Mouse (Mus musculus) stomach, embryonic 16.5 days (tissue): ENCODE results near the gene Iffo2. TPM values are rescaled to one million over a fixed set of nuclear protein-coding genes. Genes with fewer than 3 reads are reported as not detected.
A peak's percentile ranks its signal among the peaks of the same experiment; 100 is the strongest.

Experiments
- ATAC-seq: fragments of 200-750 bp; cut with Nextera tagmentation; 2 replicates; pipeline ENCODE4 v1.8.0; 2017; ENCODE audit warnings: moderate number of reproducible peaks, moderate TSS enrichment; ENCODE audit not compliant: insufficient read depth, low FRiP score
- H3K27ac ChIP-seq: fragments of 300-500 bp; sonication (generic); 2 replicates; pipeline ENCODE4 v1.5.1; 2014; ENCODE audit warnings: low read length
- H3K27me3 ChIP-seq: fragments of 300-500 bp; sonication (generic); 2 replicates; pipeline ENCODE4 v1.6.1; 2014; ENCODE audit warnings: low read length, control low read depth, mixed read lengths; ENCODE audit not compliant: control insufficient read depth, insufficient read depth
- H3K36me3 ChIP-seq: fragments of 300-500 bp; sonication (generic); 2 replicates; pipeline ENCODE4 v1.6.1; 2014; ENCODE audit warnings: low read length; ENCODE audit not compliant: control insufficient read depth, insufficient read depth
- H3K4me1 ChIP-seq: fragments of 300-500 bp; sonication (generic); 2 replicates; pipeline ENCODE4 v1.6.1; 2014; ENCODE audit warnings: low read length, control low read depth, mixed read lengths; ENCODE audit not compliant: control insufficient read depth, insufficient read depth
- H3K4me2 ChIP-seq: fragments of 300-500 bp; sonication (generic); 2 replicates; pipeline ENCODE4 v1.6.1; 2014; ENCODE audit warnings: low read depth, low read length, mixed read lengths
- H3K4me3 ChIP-seq: fragments of 300-500 bp; sonication (generic); replicated peaks from 2 replicates; pipeline ENCODE4 v1.5.1; 2014; ENCODE audit warnings: mild to moderate bottlenecking, low read length
- H3K9ac ChIP-seq: fragments of 300-500 bp; sonication (generic); 2 replicates; pipeline ENCODE4 v1.6.1; 2014; ENCODE audit warnings: low read length
- H3K9me3 ChIP-seq: fragments of 300-500 bp; sonication (generic); replicated peaks from 2 replicates; pipeline ENCODE4 v1.6.1; 2016; ENCODE audit warnings: low read length, control low read depth; ENCODE audit not compliant: control insufficient read depth
- WGBS: fragments of 180-500 bp; shearing (Covaris S2); extraction: QIAGEN DNeasy Blood & Tissue Kit; methylation state at CpG from one replicate; pipeline ENCODE4 v1.1.7; 2014; 5-methylcytosine and 5-hydroxymethylcytosine counted together
- polyA plus RNA-seq: library from polyadenylated mRNA; unstranded; fragments of >200 nt; fragmentation: Nextera tagmentation; extraction: Ambion mirVana; gene quantifications from 2 replicates; pipeline ENCODE4 v1.2.1, GENCODE M21; 2015

The Iffo2 gene
- polyA plus RNA-seq, 1 experiment from 2014 or later, result 1.8 TPM

GRCm38 (mm10) chr4:139631569-139632253 lies 101.4 kb downstream of the Iffo2 start:
- Histone ChIP-seq H3K4me2 (no peak overlapping the region), H3K27me3 (no peaks in the 10 kb centered on the region), H3K36me3 (no peaks in the 10 kb centered on the region), H3K4me1 (peaks cover 4% of the 10 kb centered on the region; the same call in 1 of the 2 replicates), H3K9me3 (no peaks in the 10 kb centered on the region), H3K27ac (no peak overlapping the region), H3K4me3 (no peak overlapping the region), H3K9ac (no peak overlapping the region)
- 76% methylated on average over 7 of the region's 7 CpGs for WGBS
- no peak for ATAC-seq

DNA sequence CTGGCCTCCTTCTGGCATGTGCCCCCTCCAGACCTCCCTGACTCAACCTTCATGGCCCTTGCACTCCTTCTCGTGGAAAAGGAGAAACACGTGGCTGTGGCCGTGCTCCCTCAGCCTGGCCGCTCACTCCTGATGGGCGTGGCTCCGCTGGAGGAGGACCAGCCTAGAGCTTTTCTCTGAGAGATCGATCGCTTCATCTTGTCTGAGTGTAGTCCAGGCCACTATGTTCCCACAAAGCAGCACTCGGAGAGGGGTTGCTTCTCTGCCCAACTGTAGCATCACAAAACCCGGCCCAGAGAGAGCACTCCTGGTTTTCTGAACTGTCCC lies 101.9 kb downstream of the Iffo2 start:
- 76% methylated on average over 10 of the region's 10 CpGs for WGBS
- no peak overlapping the region for H3K4me3 ChIP-seq
- no peak overlapping the region for H3K9ac ChIP-seq
- no peaks in the 10 kb centered on the region for H3K9me3 ChIP-seq
- no peaks in the 10 kb centered on the region for H3K27me3 ChIP-seq
- no peak for ATAC-seq
- peaks cover 4% of the 10 kb centered on the region; the same call in 1 of the 2 replicates for H3K4me1 ChIP-seq
- no peak overlapping the region for H3K4me2 ChIP-seq
- H3K36me3 ChIP-seq, result no peaks in the 10 kb centered on the region
- H3K27ac ChIP-seq, result no peak overlapping the region

DNA sequence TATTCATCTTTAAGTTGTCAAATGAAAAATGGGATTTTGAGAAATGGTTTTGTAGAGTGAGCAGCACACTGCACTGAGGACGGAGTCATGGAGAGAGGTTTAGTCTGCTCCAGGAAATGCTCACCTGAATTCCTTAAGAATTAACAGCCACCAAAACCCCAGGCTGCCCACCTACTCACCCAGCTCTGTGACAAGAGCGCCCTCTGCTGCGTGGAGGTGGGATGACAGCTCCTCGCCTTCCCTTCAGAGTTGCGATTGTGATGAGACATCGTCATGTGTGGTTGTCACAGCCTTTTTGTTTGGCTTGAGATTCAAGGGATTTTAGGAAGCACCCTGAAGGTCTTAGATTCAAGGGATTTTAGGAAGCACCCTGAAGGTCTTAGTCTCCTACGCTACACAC lies 106.0 kb downstream of the Iffo2 start:
- Histone ChIP-seq H3K27ac (no peak overlapping the region), H3K27me3 (no peaks in the 10 kb centered on the region), H3K4me2 (no peak overlapping the region), H3K36me3 (no peaks in the 10 kb centered on the region), H3K9ac (no peak overlapping the region), H3K9me3 (no peaks in the 10 kb centered on the region), H3K4me1 (peaks cover 5% of the 10 kb centered on the region; the same call in 1 of the 2 replicates), H3K4me3 (no peak overlapping the region)
- WGBS, result 33% methylated on average over 7 of the region's 7 CpGs
- ATAC-seq, result no peak

DNA sequence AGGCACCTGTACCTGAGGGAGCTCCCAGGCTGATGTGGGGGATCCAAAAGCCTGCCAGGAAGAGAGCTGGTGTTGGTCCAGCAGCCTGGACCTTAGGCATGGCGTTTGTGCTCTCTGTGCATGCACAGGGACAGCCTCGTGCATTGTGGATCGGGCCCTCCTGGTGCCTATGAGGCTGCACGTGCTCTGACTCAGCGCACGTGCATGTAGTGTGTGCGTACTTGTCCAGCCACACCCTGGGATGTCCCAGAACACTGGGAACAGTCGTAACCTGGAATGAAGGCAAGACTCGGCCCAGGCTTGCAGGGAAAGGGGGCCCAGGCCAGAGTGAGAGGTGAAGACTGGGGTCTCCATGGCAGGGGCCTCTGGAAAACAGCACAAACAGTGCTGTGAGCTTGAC lies 107.5 kb downstream of the Iffo2 start:
- H3K4me3 ChIP-seq, result no peak overlapping the region
- no peak overlapping the region for H3K4me2 ChIP-seq
- no peak overlapping the region for H3K27ac ChIP-seq
- H3K9me3 ChIP-seq, result no peaks in the 10 kb centered on the region
- no peaks in the 10 kb centered on the region for H3K36me3 ChIP-seq
- 76% methylated on average over 9 of the region's 9 CpGs for WGBS
- peaks cover 5% of the 10 kb centered on the region; the same call in 1 of the 2 replicates for H3K27me3 ChIP-seq
- peak; percentile 44; the same call in 1 of the 2 replicates for ATAC-seq
- no peak overlapping the region for H3K9ac ChIP-seq
- H3K4me1 ChIP-seq, result peaks cover 9% of the 10 kb centered on the region

DNA sequence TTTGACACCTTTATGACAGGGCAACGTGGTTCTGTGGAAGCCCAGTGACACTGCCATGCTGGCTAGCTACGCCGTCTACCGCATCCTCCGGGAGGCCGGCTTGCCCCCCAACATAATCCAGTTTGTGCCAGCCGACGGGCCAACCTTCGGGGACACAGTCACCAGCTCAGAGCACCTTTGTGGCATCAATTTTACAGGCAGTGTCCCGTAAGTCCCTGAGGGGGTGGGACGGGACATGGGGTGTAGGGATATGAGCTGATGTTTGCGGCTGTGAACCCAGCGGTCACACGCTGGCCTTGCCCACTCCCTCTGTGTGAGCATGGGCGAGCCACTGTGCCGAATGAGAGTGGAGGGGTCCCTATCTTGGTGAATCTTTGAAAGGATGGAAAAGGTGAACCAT lies 108.0 kb downstream of the Iffo2 start:
- no peak for ATAC-seq
- H3K9ac ChIP-seq, result no peak overlapping the region
- peaks cover 5% of the 10 kb centered on the region; the same call in 1 of the 2 replicates for H3K27me3 ChIP-seq
- H3K4me1 ChIP-seq, result peaks cover 9% of the 10 kb centered on the region
- WGBS, result 90% methylated on average over 16 of the region's 16 CpGs
- no peaks in the 10 kb centered on the region for H3K9me3 ChIP-seq
- H3K4me2 ChIP-seq, result no peak overlapping the region
- H3K36me3 ChIP-seq, result no peaks in the 10 kb centered on the region
- H3K27ac ChIP-seq, result no peak overlapping the region
- no peak overlapping the region for H3K4me3 ChIP-seq

- Histone ChIP-seq H3K9ac (no peak overlapping the region), H3K4me3 (no peak overlapping the region), H3K9me3 (no peaks in the 10 kb centered on the region), H3K4me1 (peaks cover 9% of the 10 kb centered on the region), H3K36me3 (no peaks in the 10 kb centered on the region), H3K27me3 (peaks cover 5% of the 10 kb centered on the region; the same call in 1 of the 2 replicates), H3K27ac (no peak overlapping the region), H3K4me2 (no peak overlapping the region)
- 61% methylated on average over 12 of the region's 12 CpGs for WGBS
- ATAC-seq, result no peak
Observed at GRCm38 (mm10) chr4:139639801-139640200, 109.5 kb downstream of the Iffo2 start.

DNA sequence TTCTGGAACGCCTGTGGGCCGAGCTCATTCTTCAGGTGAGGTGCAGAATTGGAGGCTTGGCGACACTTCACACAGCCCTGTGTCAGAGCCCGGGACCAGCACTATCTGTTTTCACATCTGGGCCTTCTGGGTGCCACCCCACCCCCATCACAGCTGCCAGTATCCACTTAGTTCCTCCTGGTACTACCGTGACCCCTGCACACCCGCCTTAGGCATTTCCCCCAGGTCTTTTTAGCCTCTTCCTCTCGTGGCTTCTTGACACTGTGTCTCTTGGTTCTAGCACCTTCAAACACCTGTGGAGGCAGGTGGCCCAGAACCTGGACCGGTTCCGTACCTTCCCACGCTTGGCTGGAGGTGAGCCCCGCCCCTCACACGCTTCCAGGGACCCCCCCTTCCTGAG lies 110.0 kb downstream of the Iffo2 start:
- Histone ChIP-seq H3K27me3 (peaks cover 5% of the 10 kb centered on the region; the same call in 1 of the 2 replicates), H3K4me1 (peaks cover 9% of the 10 kb centered on the region), H3K4me3 (no peak overlapping the region), H3K4me2 (no peak overlapping the region), H3K27ac (no peak overlapping the region), H3K36me3 (no peaks in the 10 kb centered on the region), H3K9ac (no peak overlapping the region), H3K9me3 (no peaks in the 10 kb centered on the region)
- WGBS, result 66% methylated on average over 12 of the region's 12 CpGs
- ATAC-seq, result no peak

DNA sequence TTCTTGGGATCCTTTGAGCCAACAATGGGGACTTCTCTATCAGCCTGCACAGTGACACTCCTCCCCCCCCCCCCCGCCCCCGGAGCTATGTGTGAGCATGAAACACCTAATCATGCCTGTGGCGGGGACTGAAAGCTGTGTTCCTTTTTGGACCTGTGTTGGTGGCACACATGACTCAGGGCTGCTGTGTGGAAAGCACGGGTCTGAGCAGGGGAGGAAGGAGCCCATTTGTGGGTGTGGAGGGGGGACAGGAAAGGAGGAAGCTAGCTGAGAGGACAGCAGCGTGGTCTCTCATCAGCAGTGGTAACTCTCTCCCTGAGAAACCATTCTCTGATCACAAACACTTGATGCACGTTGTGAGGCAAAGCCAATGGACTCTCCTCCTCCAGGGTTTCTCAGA lies 110.4 kb downstream of the Iffo2 start:
- Histone ChIP-seq H3K27me3 (peaks cover 5% of the 10 kb centered on the region; the same call in 1 of the 2 replicates), H3K9ac (no peak overlapping the region), H3K36me3 (no peaks in the 10 kb centered on the region), H3K4me1 (peaks cover 9% of the 10 kb centered on the region), H3K4me3 (no peak overlapping the region), H3K4me2 (no peak overlapping the region), H3K27ac (no peak overlapping the region), H3K9me3 (no peaks in the 10 kb centered on the region)
- WGBS, result 44% methylated on average over 5 of the region's 6 CpGs
- ATAC-seq, result no peak

- Histone ChIP-seq H3K4me1 (peaks cover 9% of the 10 kb centered on the region), H3K4me3 (peak overlapping the region; percentile 27), H3K27ac (no peak overlapping the region), H3K4me2 (peak overlapping the region; percentile 53), H3K9me3 (no peaks in the 10 kb centered on the region), H3K27me3 (peaks cover 5% of the 10 kb centered on the region; the same call in 1 of the 2 replicates), H3K9ac (peak overlapping the region; percentile 59), H3K36me3 (no peaks in the 10 kb centered on the region)
- no peak for ATAC-seq
- 9% methylated on average over 30 of the region's 30 CpGs for WGBS
Observed at GRCm38 (mm10) chr4:139641829-139642425, 111.6 kb downstream of the Iffo2 start.
